Mouse (Mus musculus) right cerebral cortex, postnatal 10 days (tissue): ENCODE data around the gene Vsx2.

Experiments used
- DNase-seq, 2 experiments: peaks; one replicate each; pipeline ENCODE4 v3.0.0; 2021; ENCODE audit warnings: low spot score in 2 of 2

Vsx2 gene

GRCm38 (mm10) chr12:84571466-84572340 lies 2.1 kb downstream of the Vsx2 start:
- DNase-seq = no peak

DNA sequence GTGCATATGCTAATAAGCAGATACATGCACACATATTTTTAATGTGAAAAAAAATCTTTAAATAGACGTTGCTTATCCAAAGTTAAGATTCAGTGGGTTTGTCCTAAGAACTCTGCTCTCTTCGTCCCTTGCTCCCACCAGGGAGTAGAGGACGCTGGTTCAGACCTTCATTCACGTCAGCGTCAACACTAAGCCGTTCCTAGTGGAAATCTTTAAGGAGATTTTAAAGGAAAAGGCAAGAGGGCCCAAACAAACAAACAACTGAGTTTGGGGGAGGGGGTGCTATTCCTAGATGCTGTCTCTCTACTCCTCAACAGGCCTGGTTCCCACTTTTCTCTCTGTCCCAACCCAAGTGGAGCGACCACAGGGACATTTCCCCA lies 2.8 kb downstream of the Vsx2 start:
- no peak for DNase-seq

DNA sequence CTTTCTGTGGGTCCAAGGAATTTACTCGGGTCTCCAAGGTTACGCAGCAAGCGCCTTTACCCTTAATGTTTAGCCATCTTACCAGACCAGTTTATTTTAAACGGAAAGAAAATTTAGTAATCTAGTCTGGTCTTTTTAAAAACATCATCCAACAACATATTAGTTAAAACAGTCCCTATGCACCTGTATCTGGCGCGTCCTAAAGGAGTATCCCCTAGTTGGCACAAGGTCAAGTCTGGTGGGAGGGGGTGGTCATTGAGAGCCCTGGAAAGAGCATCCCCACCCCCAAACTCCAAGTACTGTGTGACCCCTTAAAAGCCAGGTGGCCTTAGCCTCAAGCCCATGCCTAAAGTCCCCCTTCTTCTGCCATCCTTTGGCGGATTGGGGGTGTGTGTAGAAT lies 3.5 kb downstream of the Vsx2 start:
- DNase-seq = no peak

- DNase-seq = no peak
These were observed 8.3 kb downstream of the Vsx2 start for GRCm38 (mm10) chr12:84577768-84578439.

DNA sequence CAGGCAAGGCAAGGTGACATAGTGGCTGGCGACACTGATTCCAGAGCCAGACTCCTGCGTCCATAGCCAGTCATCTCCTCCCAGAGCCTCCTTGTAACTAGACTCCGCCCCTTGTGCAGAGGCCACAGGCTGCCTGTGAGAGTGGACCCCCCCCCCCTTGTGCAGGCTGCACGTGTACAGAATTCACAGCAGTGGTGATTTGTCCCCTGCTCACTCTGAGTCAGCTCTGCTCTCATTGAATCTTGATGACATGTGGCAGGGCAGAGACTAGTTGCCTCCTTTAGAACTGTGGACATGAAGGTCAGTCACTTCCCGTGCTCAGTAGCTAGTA lies 8.8 kb downstream of the Vsx2 start:
- no peak for DNase-seq

DNA sequence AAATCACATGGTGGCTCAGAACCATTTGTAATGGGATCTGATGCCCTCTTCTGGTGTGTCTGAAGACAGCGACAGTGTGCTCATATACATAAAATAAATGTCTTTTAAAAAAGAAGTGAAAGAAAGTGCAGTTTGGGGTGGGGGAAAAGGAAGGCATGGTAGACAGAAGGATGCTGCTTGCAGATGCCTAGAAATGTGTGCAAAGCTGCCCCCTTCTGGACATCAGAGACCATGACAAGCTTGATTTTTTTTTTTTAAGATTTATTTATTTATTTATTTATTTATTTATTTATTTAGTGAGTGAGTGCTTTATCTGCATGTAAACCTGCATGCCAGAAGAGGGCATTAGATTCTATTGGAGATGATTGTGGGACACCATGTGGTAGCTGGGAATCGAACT lies 11.7 kb downstream of the Vsx2 start:
- no peak for DNase-seq

GRCm38 (mm10) chr12:84589825-84590761 lies 20.5 kb downstream of the Vsx2 start:
- peak; percentile 93 to 96 for DNase-seq

GRCm38 (mm10) chr12:84598324-84598723 lies 28.8 kb downstream of the Vsx2 start:
- no peak for DNase-seq

GRCm38 (mm10) chr12:84604001-84604400 lies 34.4 kb downstream of the Vsx2 start:
- no peak for DNase-seq

DNA sequence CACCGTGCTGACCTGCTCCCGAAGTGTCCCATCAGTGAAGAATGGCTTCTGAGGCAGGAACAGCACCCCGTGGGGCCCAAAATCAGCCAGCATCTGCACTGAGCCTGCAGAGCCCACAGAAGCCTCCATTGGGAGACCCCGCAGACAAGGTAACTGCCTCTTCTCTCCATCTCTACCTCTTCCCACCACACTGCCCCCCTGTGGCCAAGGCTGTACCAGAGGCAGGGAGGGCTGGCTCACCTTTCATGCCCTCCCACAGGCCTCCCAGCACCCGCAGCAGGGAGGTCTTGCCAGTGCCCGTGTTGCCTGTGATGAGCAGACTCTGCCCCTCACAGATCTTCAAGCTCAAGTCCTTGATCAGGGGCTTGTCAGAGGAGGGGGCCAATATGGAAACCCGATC lies 36.3 kb downstream of the Vsx2 start:
- no peak for DNase-seq

GRCm38 (mm10) chr12:84611718-84612117 lies 42.2 kb downstream of the Vsx2 start:
- no peak for DNase-seq

DNA sequence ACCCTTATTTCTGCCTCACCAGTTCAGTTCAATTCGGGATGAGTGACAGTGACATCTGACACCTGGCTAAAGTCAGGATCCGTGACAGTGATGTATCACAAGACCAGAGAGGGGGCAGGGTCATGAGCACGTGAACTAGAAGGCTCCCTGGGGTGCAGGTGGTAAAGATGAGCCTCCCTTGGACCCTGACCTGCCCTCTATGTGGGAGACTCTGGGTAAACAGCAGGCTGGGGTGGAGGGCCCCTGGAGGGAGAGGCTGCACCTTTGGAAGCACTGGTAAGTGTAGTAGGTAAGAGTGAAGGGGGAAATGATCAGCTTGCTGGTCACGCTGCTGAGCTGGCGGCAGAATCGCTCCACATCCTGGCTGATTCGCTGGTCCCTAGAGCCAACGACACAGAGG lies 43.0 kb downstream of the Vsx2 start:
- DNase-seq = no peak

DNA sequence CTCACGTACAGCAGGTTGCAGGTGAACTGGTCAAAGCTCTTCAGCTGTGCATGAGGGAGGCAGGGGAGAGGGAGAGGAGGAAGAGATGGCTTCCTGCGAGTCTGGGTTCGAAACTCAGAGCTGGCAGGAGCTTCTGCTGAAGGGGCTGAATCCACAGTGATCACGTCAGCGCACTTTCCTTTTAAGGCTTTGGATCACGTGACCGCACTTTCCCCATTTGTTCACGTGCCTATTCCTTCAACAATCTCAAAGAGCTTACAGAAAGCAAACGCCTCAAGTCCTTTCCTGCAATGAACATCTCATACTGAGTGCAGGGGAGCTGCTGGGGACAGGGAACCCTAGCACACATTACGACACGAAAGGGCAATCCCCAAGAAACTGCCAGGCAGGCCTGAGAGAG lies 44.4 kb downstream of the Vsx2 start:
- DNase-seq = no peak

DNA sequence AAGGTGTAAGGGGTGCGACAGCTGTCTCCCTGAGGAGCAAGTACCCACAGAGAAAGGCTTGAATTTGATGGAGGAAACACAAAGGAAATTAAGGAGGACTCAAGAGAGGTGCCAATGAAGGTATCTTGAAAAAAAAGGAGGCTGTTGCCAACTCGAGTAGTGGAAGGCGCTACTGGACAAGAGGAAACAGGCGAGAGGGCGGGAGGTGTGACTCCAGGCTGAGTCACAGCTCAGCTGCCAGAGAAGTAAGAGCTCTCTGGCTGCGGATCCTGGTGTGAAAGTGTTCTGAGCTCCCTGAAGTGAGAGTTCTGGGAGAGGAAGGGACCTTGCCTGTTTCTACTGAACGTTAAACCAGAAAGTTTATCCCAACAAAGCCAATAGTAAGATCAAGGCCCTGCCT lies 45.0 kb downstream of the Vsx2 start:
- DNase-seq = no peak

GRCm38 (mm10) chr12:84616977-84617630 lies 47.5 kb downstream of the Vsx2 start, which contains the start of gene Abcd4:
Gene Abcd4, minus strand, starts transcription at chr12:84617413.
- peak; percentile 95 to 96 for DNase-seq

DNA sequence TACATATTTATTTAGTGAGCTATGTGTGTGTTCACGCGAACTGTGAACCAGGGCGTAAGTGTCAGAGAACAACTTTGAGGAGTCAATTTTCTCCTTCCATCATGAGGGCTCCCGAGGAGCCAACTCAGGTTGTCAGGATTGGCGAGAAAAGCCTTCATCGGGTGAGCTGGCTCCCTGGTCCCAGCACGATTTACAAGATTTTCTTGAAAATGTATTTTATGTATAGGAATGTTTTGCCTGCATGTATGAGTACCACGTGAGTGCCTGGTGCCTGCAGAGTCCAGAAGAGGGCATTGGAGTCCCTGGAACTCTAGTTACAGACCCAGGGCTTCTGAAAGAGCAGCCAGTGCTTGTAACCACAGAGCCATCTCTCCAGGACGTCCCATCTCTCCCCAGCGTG lies 48.1 kb downstream of the Vsx2 start:
- no peak for DNase-seq

DNA sequence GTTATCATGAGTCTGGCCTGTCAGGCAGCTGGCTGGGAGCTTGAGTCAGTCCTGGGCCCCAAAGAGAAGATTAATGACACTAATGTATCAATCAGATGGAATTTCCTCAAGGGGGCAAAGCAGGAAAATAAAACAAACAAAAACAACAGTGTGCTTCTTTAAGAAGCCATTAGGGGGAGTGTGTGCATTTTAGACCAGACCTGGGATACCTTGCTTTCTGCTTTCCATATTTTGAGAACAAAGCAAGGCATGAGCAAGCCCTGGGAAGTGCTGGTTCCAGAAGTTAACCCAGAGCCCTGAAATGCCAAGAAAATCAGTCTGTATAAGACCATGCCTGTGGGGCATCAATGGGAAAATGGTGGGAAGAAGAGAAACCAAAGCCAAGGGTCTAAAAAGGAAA lies 51.4 kb downstream of the Vsx2 start:
- no peak for DNase-seq

DNA sequence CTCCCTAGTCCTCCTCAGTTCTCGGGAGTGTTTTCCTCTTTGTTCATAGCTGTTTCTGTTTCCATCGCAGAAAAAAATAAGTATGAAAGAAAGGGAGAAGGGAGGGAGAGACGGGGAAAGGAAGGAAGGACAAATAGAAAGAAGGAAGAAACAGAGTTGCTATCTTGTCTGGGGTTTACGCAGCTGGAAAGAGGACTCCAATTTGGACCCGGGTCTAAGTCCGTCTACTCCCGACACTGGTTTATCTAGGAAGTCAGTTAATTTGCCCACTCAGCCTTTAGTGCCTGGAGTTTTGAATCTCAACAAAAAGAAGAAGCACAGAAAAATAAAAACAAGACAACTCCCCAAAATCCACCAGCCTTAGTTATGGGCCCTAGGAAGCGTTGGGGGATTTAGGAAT lies 55.0 kb downstream of the Vsx2 start:
- no peak for DNase-seq

GRCm38 (mm10) chr12:84625116-84625515 lies 55.6 kb downstream of the Vsx2 start:
- DNase-seq = no peak

DNA sequence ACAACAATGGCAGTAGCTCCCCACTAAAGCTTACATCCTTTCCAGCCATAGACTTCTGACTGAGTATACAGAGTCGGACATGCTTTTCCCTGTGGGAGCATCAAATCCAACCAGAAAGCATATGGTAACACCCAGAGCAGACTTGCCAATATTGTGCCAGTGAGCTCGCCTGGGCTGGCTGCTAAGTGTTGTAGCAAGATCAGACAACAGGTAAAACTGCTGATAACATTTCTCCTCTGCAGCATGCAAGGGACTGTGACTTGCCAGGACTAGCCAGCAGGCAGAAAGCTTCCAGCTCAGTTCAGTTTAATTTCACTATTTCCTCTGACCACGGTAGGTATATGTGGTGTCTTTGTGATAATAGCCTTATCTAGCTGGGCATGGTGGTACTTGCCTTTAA lies 62.3 kb downstream of the Vsx2 start:
- DNase-seq = no peak

- no peak for DNase-seq
These were observed 70.7 kb downstream of the Vsx2 start for GRCm38 (mm10) chr12:84640253-84640652.

DNA sequence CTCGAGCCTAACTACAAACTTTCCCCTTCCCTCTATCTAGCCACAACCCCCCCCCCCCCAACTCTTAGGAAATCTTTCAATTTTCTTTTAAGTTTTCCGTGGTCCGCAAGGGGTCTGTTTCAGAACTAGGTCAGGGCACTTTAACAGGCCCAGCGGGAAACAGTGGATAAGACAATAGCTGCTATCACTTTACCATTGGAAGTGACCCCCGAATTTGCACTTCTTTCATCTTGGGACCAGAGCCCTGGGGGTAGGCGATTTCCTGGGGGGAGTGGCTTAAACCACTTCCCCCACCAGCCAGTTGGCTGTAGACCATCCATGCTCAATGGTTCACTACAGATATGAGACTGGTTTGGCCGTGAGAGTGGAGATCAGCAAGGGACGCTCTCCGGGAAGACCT lies 71.1 kb downstream of the Vsx2 start, which contains the start of gene Vrtn:
Gene Vrtn (plus strand): TSS at position 366 of the 400 bp plus-strand sequence.
- DNase-seq = no peak
